Mouse (Mus musculus): ENCODE measurements around the gene Pdcd4. TPM values are rescaled to one million over a fixed set of nuclear protein-coding genes. Genes with fewer than 3 reads are reported as not detected.

Pdcd4 gene
- polyA plus RNA-seq, 1 experiment from 2014 or later: 50.1 TPM

GRCm38 (mm10) chr19:53868796-53869195, 23.2 kb upstream of the Pdcd4 start:
- Histone ChIP-seq H3K9ac (ENCODE audit: low read depth, low read length) (no peak overlapping the region), H3K4me1 (replicated peaks; ENCODE audit: control insufficient read depth, insufficient read depth, low read length) (no peaks in the 10 kb centered on the region), H3K27ac (ENCODE audit: low read depth, low read length) (no peak overlapping the region), H3K27me3 (replicated peaks; ENCODE audit: control insufficient read depth, insufficient read depth, low read length) (no peaks in the 10 kb centered on the region), H3K4me3 (ENCODE audit: low read depth, low read length) (no peak overlapping the region), H3K9me3 (ENCODE audit: control insufficient read depth, low read length) (no peaks in the 10 kb centered on the region), H3K36me3 (ENCODE audit: control insufficient read depth, insufficient read depth, low read length) (no peaks in the 10 kb centered on the region), H3K4me2 (no peak overlapping the region)
- no peak for ATAC-seq (replicated peaks; ENCODE audit: low FRiP score)
- no peak for DNase-seq (ENCODE audit: low spot score)
- 93% methylated on average over 1 of the region's 1 CpGs for WGBS

GRCm38 (mm10) chr19:53869427-53870385, 22.3 kb upstream of the Pdcd4 start:
- no peak for DNase-seq (ENCODE audit: low spot score)
- 57% methylated on average over 4 of the region's 4 CpGs for WGBS

GRCm38 (mm10) chr19:53870568-53870967, 21.5 kb upstream of the Pdcd4 start:
- Histone ChIP-seq H3K4me2 (no peak overlapping the region), H3K27me3 (replicated peaks; ENCODE audit: control insufficient read depth, insufficient read depth, low read length) (no peaks in the 10 kb centered on the region), H3K9ac (ENCODE audit: low read depth, low read length) (no peak overlapping the region), H3K36me3 (ENCODE audit: control insufficient read depth, insufficient read depth, low read length) (no peaks in the 10 kb centered on the region), H3K9me3 (ENCODE audit: control insufficient read depth, low read length) (no peaks in the 10 kb centered on the region), H3K27ac (ENCODE audit: low read depth, low read length) (no peak overlapping the region), H3K4me1 (replicated peaks; ENCODE audit: control insufficient read depth, insufficient read depth, low read length) (no peaks in the 10 kb centered on the region), H3K4me3 (ENCODE audit: low read depth, low read length) (no peak overlapping the region)
- DNase-seq (ENCODE audit: low spot score): no peak
- no peak for ATAC-seq (replicated peaks; ENCODE audit: low FRiP score)
- 67% methylated on average over 2 of the region's 2 CpGs for WGBS

More at GRCm38 (mm10) chr19:53869427-53870385, 22.3 kb upstream of the Pdcd4 start:
- H3K9me3 ChIP-seq (ENCODE audit: control insufficient read depth, low read length): no peaks in the 10 kb centered on the region
- H3K9ac ChIP-seq (ENCODE audit: low read depth, low read length): no peak overlapping the region
- no peaks in the 10 kb centered on the region for H3K36me3 ChIP-seq (ENCODE audit: control insufficient read depth, insufficient read depth, low read length)
- H3K27ac ChIP-seq (ENCODE audit: low read depth, low read length): no peak overlapping the region
- no peak overlapping the region for H3K4me3 ChIP-seq (ENCODE audit: low read depth, low read length)
- no peaks in the 10 kb centered on the region for H3K27me3 ChIP-seq (replicated peaks; ENCODE audit: control insufficient read depth, insufficient read depth, low read length)
- H3K4me1 ChIP-seq (replicated peaks; ENCODE audit: control insufficient read depth, insufficient read depth, low read length): no peaks in the 10 kb centered on the region
- no peak overlapping the region for H3K4me2 ChIP-seq
- no peak for ATAC-seq (replicated peaks; ENCODE audit: low FRiP score)

GRCm38 (mm10) chr19:53871502-53871901, 20.5 kb upstream of the Pdcd4 start:
- H3K36me3 ChIP-seq (ENCODE audit: control insufficient read depth, insufficient read depth, low read length): no peaks in the 10 kb centered on the region
- H3K27ac ChIP-seq (ENCODE audit: low read depth, low read length): no peak overlapping the region
- WGBS: 82% methylated on average over 6 of the region's 6 CpGs
- H3K4me2 ChIP-seq: no peak overlapping the region
- H3K9me3 ChIP-seq (ENCODE audit: control insufficient read depth, low read length): no peaks in the 10 kb centered on the region
- H3K27me3 ChIP-seq (replicated peaks; ENCODE audit: control insufficient read depth, insufficient read depth, low read length): no peaks in the 10 kb centered on the region
- no peak for DNase-seq (ENCODE audit: low spot score)
- H3K9ac ChIP-seq (ENCODE audit: low read depth, low read length): no peak overlapping the region
- H3K4me3 ChIP-seq (ENCODE audit: low read depth, low read length): no peak overlapping the region
- H3K4me1 ChIP-seq (replicated peaks; ENCODE audit: control insufficient read depth, insufficient read depth, low read length): no peaks in the 10 kb centered on the region
- no peak for ATAC-seq (replicated peaks; ENCODE audit: low FRiP score)

- ATAC-seq (replicated peaks; ENCODE audit: low FRiP score) (no peak), DNase-seq (ENCODE audit: low spot score) (no peak)
- no peaks in the 10 kb centered on the region for H3K4me1 ChIP-seq (replicated peaks; ENCODE audit: control insufficient read depth, insufficient read depth, low read length)
- no peak overlapping the region for H3K4me2 ChIP-seq
- H3K27me3 ChIP-seq (replicated peaks; ENCODE audit: control insufficient read depth, insufficient read depth, low read length): no peaks in the 10 kb centered on the region
- no peaks in the 10 kb centered on the region for H3K36me3 ChIP-seq (ENCODE audit: control insufficient read depth, insufficient read depth, low read length)
- H3K9me3 ChIP-seq (ENCODE audit: control insufficient read depth, low read length): no peaks in the 10 kb centered on the region
- WGBS: 81% methylated on average over 6 of the region's 6 CpGs
- no peak overlapping the region for H3K4me3 ChIP-seq (ENCODE audit: low read depth, low read length)
- H3K9ac ChIP-seq (ENCODE audit: low read depth, low read length): no peak overlapping the region
- H3K27ac ChIP-seq (ENCODE audit: low read depth, low read length): no peak overlapping the region
Measured at GRCm38 (mm10) chr19:53872994-53873713, 18.9 kb upstream of the Pdcd4 start.

- Histone ChIP-seq H3K9ac (ENCODE audit: low read depth, low read length) (no peak overlapping the region), H3K4me1 (replicated peaks; ENCODE audit: control insufficient read depth, insufficient read depth, low read length) (no peaks in the 10 kb centered on the region), H3K27ac (ENCODE audit: low read depth, low read length) (no peak overlapping the region), H3K27me3 (replicated peaks; ENCODE audit: control insufficient read depth, insufficient read depth, low read length) (no peaks in the 10 kb centered on the region), H3K36me3 (ENCODE audit: control insufficient read depth, insufficient read depth, low read length) (no peaks in the 10 kb centered on the region), H3K4me3 (ENCODE audit: low read depth, low read length) (no peak overlapping the region), H3K9me3 (ENCODE audit: control insufficient read depth, low read length) (no peaks in the 10 kb centered on the region), H3K4me2 (no peak overlapping the region)
- 77% methylated on average over 6 of the region's 6 CpGs for WGBS
- ATAC-seq (replicated peaks; ENCODE audit: low FRiP score): no peak
- no peak for DNase-seq (ENCODE audit: low spot score)
Measured at GRCm38 (mm10) chr19:53875246-53875645, 16.8 kb upstream of the Pdcd4 start.

GRCm38 (mm10) chr19:53877779-53878178, 14.3 kb upstream of the Pdcd4 start:
- no peaks in the 10 kb centered on the region for H3K27me3 ChIP-seq (replicated peaks; ENCODE audit: control insufficient read depth, insufficient read depth, low read length)
- no peak overlapping the region for H3K4me2 ChIP-seq
- H3K9me3 ChIP-seq (ENCODE audit: control insufficient read depth, low read length): no peaks in the 10 kb centered on the region
- DNase-seq (ENCODE audit: low spot score): no peak
- no peaks in the 10 kb centered on the region for H3K36me3 ChIP-seq (ENCODE audit: control insufficient read depth, insufficient read depth, low read length)
- H3K27ac ChIP-seq (ENCODE audit: low read depth, low read length): no peak overlapping the region
- H3K4me3 ChIP-seq (ENCODE audit: low read depth, low read length): no peak overlapping the region
- no peak overlapping the region for H3K9ac ChIP-seq (ENCODE audit: low read depth, low read length)
- H3K4me1 ChIP-seq (replicated peaks; ENCODE audit: control insufficient read depth, insufficient read depth, low read length): no peaks in the 10 kb centered on the region
- 47% methylated on average over 1 of the region's 1 CpGs for WGBS
- no peak for ATAC-seq (replicated peaks; ENCODE audit: low FRiP score)

GRCm38 (mm10) chr19:53880460-53880859, 11.6 kb upstream of the Pdcd4 start:
- H3K9ac ChIP-seq (ENCODE audit: low read depth, low read length): no peak overlapping the region
- H3K36me3 ChIP-seq (ENCODE audit: control insufficient read depth, insufficient read depth, low read length): no peaks in the 10 kb centered on the region
- no peaks in the 10 kb centered on the region for H3K4me1 ChIP-seq (replicated peaks; ENCODE audit: control insufficient read depth, insufficient read depth, low read length)
- no peaks in the 10 kb centered on the region for H3K9me3 ChIP-seq (ENCODE audit: control insufficient read depth, low read length)
- H3K27ac ChIP-seq (ENCODE audit: low read depth, low read length): no peak overlapping the region
- H3K4me2 ChIP-seq: no peak overlapping the region
- H3K27me3 ChIP-seq (replicated peaks; ENCODE audit: control insufficient read depth, insufficient read depth, low read length): no peaks in the 10 kb centered on the region
- no peak for DNase-seq (ENCODE audit: low spot score)
- H3K4me3 ChIP-seq (ENCODE audit: low read depth, low read length): no peak overlapping the region
- no peak for ATAC-seq (replicated peaks; ENCODE audit: low FRiP score)
- WGBS: 67% methylated on average over 1 of the region's 1 CpGs

Measured in liver, embryonic 11.5 days (tissue).